Mouse (Mus musculus) urinary bladder, postnatal 36 days (tissue): Measurements from ENCODE around the gene Thra.

Experiments
- DNase-seq, 2 experiments: peaks; one replicate each; pipeline ENCODE4 v3.0.0; 2022; ENCODE audit warnings: low spot score in 2 of 2, mixed read lengths in 1 of 2

The Thra gene

DNA sequence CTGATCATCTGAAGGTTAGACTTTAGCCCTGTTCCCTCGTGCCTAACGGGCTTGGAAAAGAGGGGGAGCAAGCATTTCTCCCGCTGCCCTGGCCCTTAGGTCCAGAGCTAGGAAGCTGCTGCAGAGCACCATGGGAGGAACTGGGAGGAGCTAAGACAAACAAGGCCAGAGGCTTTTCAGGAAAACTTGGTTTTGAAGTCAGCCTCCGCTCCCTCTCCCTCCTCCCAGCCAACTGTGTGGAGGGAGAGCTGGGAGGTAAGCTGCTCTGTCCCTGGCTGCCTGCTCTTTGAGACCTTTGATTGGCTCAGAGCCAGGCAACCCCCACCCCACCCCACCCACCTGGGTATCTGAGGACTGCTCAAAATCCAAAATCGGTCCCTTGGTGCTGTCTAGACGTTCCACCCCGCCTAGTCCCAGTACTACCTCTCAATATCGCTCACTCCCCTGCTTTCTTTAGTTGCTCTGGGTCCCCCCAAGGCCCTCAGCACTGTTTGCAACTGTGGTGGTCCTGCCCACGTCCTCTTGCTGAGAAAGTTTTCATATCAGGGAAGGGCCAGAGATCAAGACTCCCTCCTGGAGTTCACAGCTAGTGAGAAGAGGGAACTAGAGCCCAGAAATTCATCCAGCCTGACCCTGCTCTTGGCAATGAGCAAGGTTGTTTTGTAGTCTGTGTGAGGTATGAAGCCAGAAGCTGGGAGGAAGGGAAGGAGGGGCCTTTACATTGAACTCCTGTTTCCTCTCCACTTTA is 36.6 kb downstream of the Thra start:
- peak; percentile 41 to 65 for DNase-seq

DNA sequence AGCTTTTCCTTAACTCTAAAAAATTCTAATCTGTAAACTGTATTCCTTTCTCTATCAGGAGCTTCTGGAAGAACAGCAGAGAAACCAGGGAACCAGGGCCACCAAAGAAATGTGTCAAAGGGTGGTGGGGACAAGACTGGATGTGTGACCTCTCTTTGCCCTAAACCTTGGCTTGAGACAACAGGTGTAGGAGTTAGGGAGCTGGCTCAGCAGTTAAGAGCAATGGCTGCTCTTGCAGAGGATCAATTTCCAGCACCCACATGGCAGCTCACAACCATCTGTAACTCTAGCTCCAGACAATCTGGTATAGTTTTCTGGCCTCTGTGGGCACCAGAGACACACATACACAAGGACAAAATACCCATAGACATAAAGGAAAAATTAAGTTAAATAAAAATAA is 37.5 kb downstream of the Thra start:
- no peak for DNase-seq

DNA sequence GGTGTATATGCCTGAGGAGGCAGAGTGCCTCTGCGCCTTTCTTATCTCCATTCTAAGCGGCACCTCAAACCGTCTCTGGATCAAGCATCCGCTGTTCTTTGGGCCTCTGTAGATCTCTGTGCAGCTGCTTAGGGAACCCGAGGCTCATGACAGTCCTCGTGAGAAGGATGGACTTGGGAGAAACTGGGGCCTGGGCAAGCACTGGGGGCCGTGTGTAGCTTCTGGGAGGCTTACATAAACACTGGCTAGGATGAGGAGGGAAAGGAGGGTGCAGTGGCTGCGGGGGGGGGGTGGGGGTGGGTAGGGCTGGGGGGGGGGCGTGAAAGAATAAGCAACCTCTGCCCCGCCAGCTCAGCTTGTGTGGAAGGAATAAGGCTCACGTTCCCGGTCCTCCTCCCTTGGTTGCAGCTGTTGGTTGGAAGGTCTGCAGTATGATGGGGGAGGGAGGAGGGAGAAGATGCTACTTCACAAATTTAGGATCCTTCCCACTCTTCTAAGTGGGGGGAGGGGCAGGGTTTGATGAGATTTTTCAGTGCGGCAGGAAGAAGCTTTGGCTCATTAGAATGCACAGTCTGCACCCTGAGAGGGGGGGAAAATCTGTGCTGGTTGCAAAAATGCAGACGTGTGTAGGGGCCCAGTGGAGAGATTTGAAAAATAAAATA is 41.5 kb downstream of the Thra start:
- peak in 1 of 2 experiments; percentile 56 for DNase-seq

DNA sequence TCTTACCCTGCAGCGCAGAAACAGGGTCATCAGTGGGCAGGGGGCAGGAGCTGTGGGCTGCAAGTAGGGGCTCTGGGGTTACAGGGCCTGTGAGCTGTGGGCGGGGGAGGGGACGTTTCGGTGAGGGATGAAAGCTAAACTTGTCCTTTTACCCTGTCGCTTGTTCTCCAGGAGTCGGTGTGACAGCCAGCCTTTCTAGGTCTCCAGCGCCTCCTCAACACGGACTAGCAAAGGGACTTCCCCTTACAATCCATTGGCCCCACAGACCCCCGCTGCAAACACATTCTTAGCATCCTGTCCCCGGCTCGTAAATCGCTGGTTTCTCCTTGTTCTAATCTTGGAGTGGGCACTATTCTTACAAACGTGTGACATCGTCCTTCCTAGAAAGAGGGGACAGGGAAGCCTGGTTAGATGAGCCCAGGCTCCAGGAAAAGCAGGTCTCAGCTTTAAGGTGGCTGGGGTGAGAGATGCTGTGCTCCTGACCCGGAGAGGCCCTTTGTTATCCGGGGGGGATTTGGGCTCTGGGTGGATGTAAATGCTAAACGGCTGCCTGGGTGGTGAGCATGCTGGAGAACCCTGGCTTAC is 42.3 kb downstream of the Thra start:
- DNase-seq = no peak

DNA sequence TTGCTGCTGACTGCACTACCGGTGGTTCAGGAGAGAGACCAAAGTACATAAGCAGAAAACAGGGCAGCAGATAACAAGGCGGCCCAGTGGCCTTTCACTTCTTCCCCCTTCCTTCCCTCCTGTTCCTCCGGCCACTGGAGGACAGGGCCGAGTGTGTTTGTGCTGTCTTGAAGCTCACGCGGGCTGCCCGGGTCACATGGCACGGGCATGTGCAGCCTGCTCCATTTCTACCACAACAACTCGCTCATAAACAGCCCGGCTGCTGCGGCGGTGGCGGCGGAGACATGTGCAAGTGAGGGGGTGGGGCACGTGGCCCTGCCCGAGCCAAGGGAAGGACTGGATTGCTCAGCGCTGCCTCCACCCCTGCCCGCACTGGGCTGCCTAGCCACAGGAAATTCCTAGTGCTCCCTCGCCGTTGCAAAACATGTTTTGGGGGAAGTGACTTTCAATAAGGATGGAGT is 42.8 kb downstream of the Thra start:
- peak; percentile 92 to 99 for DNase-seq

DNA sequence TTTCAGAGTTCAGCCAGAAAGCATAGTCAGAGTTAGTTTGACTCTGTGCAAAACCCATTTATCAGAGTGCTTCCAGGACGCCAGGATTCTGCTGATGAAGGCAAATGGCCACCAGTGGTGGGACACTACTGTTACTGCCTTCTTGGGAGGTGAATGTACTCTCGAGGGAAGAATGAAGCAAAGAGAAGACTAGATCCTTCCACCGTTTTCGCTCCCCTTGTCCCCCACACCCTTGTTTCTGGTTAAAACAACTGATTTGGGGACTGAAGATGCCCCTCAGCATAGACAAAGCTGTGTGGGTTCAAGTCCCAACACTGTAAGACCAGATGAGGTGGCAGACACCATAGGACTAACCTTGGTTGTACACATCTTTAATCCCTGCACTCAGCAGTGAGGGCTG is 43.7 kb downstream of the Thra start:
- DNase-seq = no peak

DNA sequence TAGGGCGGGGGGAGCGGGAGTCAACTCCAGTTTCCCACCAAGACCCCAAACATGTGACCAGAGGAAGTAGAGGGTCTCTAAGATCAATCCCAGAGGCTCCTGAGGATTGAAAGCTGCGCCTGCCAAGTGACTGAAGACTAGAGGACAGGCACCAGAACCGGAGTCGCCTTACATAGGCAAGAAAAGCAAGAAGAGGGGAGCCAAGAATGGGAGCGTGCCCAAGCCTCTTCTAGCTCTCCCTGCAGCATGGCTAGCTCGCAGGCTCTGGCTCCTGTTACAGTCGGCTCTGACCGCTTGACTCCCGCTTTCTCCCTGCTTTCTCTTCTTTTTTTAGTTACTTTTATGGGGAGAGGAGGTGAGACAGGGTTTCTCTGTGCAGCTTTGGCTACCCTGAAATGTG is 44.8 kb downstream of the Thra start:
- no peak for DNase-seq

DNA sequence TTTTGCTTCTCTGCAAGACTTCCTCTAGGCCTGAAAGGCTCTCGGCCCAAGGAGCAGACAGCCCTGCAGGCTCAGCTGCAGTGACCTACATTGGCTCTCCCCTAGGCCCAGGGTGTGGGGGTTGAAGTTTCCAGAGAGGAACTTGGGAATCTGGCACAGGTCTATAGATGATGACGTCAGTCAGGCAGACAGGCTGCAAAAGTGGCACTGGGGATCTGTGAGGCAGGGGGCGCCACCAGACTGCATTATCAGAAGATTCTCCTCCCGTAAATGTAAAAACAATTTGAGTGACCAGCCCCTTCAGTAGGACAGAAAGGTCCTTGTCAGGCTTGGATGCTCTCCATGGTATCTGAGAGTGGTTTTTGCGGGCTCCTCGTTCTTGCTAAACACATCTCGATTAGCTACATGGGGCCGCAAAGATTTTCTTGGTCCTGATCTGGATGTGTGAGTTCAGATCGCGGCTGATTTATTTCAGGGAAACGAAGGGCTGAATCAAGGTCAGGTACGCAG is 45.4 kb downstream of the Thra start:
- DNase-seq = peak; percentile 47 to 78

DNA sequence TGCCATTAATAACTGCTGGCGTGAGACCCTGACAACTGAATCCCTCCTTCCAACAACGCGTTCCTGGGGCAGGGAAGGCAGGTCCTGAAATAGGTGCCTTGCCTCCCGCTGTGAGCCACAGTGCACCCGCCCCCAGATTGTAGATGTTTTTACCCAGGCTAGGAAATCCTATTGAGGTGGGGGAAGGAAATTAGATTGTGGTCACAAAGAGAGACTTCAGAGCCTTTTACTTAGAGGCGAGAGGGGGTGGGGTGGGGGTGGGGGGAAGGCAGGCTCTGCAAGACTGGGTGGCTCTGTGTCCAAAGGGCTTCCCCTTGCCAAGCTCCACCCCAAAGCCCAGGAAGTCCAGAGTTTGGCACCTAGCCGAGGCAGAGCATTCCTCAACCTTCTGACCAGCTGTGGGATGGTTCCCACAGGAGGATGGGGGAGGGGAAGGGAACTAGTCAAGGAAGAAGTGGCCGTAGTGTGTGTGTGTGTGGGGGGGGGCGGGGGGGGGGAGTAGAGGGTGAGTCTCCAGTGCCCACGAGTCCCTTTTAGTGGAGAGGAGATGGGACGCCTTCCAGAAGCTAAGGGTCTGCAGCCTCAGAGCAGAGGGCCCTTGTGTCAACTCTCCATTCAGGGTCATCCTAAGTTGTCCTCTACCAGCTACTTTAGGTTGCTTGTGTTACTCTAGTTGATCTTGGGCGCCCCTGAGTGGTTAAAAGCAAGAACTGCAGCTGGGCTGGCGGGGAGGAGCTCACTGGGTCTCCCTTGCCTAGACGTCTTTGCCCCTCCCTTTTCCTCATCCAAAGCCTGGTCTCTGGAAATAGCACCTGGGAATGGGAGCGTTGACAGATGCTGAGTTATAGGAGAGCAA is 46.1 kb downstream of the Thra start:
- peak; percentile 92 to 97 for DNase-seq

DNA sequence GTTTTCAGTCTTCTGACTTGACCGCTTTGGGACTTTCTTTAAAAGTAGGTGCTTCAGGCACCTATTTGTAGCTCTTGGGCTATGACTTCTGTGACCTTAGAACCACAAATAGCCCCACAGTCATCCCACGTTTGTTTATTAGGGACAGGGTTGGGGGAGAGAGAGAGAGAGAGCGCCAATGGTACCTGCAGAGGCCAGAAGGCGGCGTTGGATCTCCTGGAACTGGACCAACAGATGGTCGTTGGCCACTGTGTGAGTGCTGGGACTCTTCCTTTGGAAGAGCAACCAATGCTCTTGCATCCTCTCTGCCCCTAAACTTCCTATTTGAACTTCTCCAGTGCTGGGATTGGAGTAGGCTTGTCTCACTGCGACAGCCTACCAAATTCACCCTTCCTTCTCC is 46.8 kb downstream of the Thra start:
- DNase-seq = no peak

DNA sequence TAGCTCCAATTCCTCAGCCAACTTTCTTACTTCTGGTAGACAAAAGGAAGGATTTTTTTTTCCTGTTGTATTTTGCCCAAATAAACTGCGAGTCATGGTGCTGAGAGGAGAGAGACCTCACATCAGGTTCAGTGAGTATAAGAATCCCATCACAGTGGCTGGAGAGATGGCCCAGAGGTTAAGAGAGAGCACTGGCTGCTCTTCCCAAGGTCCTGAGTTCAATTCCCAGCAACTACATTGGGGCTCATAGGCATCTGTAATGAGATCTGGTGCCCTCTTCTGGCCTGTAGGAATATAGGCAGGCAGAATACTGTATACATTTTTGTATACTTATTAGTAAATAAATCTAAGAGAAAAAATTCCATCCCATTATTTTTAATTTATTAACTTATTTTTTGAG is 47.3 kb downstream of the Thra start:
- DNase-seq = no peak

DNA sequence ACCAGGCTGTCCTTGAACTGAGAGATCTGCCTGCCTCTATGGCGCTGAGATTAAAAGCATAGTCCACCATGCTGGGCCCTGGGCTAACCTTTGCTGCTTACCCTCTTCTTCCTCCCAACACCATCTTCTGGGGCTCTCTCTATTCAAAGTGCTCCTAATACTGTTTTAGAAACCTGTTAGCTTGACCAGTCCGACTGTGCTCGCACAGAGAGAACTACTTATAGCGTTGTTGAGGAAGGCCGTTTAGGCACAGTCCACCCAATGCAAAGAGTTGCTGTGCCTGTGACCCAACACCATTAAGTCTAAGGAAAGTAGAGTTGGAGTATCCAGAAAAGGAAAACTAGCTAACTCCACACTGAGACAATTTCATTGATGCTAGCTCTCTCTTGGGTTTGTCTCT is 47.7 kb downstream of the Thra start:
- DNase-seq = no peak

DNA sequence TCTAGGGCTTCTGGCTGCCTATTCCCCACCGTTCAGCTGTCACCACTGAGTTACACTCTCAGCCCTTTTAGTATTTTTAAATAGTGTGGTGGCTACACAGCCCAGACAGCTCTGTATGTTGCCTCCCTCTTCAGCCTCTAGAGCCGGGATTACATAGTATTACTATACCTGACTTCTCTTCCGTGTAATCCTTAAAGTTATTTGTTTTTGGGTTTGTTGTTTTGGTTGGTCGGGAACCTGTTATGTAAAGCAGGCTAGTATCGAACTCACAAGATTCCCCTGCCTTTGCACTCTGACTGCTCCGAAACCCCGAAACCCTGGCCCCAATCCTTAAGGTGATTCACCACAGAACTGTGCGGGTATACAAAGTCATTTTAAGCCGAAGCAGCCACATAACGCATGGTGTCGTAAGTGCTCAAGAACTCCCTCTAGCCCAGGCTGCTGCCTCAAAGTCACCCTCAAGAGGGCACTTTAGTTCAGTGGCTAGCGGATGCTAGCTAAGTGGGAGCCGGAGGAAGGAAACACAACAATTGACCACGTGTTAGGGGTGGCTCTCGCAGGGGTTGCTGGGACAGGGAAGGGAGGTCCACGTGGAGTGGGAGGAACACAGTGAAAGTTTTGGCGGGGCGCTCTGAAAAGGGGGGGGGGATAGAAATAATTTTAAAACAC is 48.2 kb downstream of the Thra start:
- peak; percentile 82 to 90 for DNase-seq

DNA sequence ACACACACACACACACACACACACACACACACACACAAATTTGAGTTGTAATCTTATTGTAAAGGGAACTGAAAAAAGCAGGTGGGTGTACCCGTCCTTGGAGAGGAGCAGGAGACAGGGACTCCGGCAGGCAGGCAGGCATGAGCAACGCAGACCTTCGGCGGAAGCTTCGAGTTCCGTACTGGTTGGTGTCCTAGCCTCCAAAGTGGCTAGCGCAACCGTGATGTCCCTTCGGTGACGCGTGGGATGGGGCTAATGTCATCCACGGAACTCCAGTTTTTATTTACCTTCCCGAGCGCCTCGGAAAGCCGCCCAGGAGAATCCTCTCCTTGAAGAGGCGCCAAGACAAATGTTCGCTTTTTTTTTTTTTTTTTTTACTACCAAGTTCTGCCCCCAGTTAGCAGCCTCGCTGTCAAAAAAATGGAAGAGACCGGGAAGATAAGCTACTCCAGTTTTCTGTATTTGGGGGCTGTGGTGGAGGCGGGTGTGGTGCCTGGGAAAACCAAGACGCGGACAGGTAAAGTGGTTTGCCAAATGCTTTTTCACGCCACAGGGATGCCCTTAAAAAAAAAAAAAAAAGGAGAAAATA is 48.9 kb downstream of the Thra start:
- DNase-seq = no peak

DNA sequence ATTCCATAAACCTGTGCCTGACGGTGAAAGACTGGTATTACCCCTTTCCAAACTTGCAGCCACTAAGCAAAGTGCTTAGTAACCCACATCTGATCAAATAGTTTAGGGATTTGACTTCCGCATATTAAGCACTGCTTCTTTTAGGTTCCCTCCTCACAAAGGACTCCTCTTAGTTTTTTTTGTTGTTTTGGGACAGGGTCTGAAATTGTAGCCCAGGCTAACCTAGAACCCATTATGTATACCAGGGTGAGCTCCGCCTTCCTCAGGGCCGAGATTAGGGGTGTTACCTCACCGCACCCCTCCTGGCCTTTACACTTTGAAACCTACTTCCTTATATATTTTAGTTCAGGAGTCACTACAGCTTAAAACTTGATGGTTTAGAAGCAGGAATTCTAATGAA is 49.4 kb downstream of the Thra start:
- DNase-seq = no peak

DNA sequence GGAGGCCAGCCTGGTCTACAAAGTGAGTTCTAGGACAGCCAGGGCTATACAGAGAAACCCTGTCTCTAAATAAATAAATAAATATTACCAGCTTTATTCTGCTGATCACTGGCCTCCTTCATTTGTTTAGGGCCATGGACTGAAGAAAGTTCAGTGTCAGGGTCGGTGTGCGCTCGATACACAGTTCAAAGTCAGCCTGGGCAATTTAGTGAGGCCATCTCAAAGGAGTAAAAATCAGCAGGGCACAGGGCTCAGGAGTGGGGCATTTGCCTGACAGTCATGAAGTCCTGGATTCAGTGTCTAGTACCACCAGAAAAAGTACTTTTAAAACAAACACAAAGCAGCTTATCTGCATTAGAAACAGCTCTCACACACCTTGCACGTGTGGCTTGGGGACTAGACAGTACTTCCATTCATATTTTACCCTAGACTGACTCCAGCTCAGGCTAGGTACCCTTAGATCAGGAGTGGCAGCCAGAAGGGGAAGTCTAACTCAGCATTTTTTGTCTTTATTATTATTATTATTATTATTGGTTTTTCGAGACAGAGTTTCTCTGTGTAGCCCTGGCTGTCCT is 50.3 kb downstream of the Thra start:
- DNase-seq = no peak

DNA sequence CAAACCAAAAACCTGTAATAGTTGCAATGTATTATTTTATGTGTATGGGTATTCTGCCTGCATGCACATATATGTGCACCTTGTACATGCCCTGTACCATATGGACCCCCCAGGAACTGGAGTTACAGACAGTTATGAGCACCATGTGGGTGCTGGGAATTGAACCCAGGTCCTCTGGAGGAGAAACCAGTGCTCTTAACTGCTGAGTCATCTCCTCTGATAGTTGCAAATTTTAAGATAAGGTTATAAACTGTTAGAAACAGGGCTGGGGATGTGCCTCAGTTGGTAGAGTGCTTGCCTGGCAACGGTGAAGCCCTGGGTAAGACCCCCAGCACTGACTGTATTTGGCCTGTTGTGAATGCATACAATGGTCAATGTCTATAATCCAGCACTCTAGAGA is 51.0 kb downstream of the Thra start:
- DNase-seq = no peak

DNA sequence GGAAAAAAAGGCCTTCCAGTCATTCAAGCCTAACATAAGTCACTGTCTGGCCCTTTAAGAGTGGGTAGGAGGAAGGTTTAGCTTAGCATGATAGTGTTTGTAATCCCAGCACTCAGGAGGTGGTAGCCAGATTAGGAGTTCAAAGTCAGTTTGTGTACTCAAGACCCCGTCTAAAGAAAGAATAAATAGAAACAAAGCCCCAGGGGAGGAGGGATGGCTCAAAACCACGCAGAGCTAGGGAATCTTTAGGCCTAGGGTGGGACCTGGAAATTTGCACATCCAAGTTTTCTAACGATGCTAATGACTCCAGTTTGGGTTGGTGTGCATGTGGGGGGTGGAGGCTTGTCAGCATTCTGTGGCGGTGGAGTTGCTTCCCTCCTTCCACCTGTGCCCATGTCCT is 51.6 kb downstream of the Thra start:
- no peak for DNase-seq

DNA sequence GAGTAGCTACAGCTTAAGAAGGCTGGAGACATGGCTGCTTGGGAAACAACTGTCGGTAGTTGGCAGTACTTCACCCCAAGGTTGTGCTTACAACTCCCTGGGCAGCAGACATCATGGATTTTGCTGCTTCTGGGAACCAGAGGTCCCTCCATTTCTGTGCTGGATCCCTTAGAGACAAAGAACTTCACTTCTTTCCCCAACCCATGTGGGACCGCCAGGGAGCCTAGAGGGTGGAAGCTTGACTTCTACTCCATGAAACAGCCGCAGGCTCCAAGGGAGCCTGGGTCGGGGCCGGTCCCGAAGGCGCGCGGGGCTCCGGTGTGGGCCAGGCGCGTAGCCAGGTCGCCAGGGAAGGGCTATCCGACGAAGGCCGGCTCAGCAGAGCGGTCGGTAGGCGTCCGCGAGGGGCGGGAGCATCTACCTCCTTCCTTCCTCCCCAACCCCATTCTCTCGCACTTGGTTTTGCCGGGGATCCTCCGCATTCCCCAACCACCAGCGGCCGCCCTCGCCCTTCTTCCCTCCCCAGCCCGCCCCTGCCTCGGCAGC is 54.1 kb downstream of the Thra start:
- peak in 1 of 2 experiments; percentile 67 for DNase-seq

DNA sequence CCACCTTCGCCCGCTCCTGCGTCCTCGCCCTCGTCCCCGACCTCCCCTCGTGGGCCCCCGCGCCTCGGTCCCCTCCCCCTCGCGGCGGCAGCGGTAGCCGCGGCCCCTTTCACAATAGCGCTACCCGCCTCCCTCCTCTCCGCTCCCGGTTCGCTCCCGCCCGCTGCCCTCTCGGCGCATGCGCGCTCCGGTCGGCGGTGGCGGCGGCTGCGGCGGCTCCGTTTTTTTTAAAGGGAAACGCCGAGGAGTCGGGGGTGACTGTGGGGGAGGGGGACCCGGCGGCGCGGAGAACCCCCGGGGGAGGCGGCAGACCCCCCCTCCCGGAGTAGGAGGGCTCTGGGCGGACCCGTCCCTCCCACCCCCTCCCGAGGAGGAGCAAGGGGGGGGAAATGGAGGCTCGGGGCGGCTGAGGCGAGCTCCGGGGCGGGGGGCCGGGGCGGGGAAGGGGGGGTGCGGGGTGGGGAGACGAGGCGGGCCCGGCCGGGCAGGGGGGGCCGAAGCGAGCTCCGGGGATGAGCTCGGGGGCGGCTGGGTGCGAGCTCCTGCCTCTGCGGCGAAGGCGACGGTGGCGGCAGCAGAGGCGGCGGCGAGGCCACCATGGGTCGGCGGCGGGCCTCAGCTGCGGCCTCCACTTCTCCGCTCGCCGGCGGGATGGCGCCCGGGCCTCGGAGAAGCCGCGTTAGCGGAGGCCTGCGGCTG is 54.7 kb downstream of the Thra start, which contains the start of gene Msl1:
Gene Msl1 (plus strand): TSS at position 502 of the 699 bp plus-strand sequence.
- DNase-seq = peak; percentile 79 to 89
